Mouse (Mus musculus) testis, adult 10 weeks (tissue): ENCODE measurements around the gene Klk1b26. TPM values are rescaled to one million over a fixed set of nuclear protein-coding genes. Genes with fewer than 3 reads are reported as not detected.

Experiments
- polyA plus RNA-seq: library from polyadenylated mRNA; stranded (reverse); fragments of 350-450 nt; fragmentation: Illumina TruSeq; extraction: RNeasy Lipid Tissue Mini Kit (QIAGEN cat#74804); gene quantifications from one replicate; pipeline ENCODE4 v1.2.3, GENCODE M21; 2014; ENCODE audit warnings: low read depth, low replicate concordance

Gene Klk1b26
- 6.9 TPM for polyA plus RNA-seq

GRCm38 (mm10) chr7:44011868-44012267 lies at the start of gene Klk1b26:
Klk1b26 (plus strand) TSS chr7:44012168.

GRCm38 (mm10) chr7:43966451-43966850 lies 45.5 kb upstream of the Klk1b26 start, which contains the start of gene Klk1b1:
Klk1b1 (plus strand) TSS chr7:43966751.

GRCm38 (mm10) chr7:43975761-43976160 lies 36.2 kb upstream of the Klk1b26 start, which contains the start of gene Klk1b9:
Klk1b9 (plus strand) TSS chr7:43976061.

GRCm38 (mm10) chr7:43995577-43995976 lies 16.4 kb upstream of the Klk1b26 start, which contains the start of gene Klk1b11:
Klk1b11 (plus strand) TSS chr7:43995877.

GRCm38 (mm10) chr7:44051990-44052389 lies 40.0 kb downstream of the Klk1b26 start, which contains the start of gene Klk1b27:
Klk1b27 (plus strand) TSS chr7:44052290.

Other genes with a start within 250 kb of the Klk1b26 start
- not detected for gene Klk12, start 243.3 kb upstream of the Klk1b26 start, polyA plus RNA-seq
- gene Klk11, start 237.6 kb upstream of the Klk1b26 start, polyA plus RNA-seq, result not detected
- not detected for gene Klk10, start 231.1 kb upstream of the Klk1b26 start, polyA plus RNA-seq
- gene Klk9, start 220.3 kb upstream of the Klk1b26 start, polyA plus RNA-seq, result not detected
- not detected for gene Klk8, start 214.6 kb upstream of the Klk1b26 start, polyA plus RNA-seq
- gene Klk7, start 200.9 kb upstream of the Klk1b26 start, polyA plus RNA-seq, result not detected
- not detected for gene Klk6, start 187.7 kb upstream of the Klk1b26 start, polyA plus RNA-seq
- not detected for gene Klk5, start 170.2 kb upstream of the Klk1b26 start, polyA plus RNA-seq
- not detected for gene Klk4, start 131.0 kb upstream of the Klk1b26 start, polyA plus RNA-seq
- gene Klk15, start 78.4 kb upstream of the Klk1b26 start, polyA plus RNA-seq, result not detected
- gene Klk1b8, start 61.5 kb upstream of the Klk1b26 start, polyA plus RNA-seq, result 120 TPM
- gene Klk1b1, start 45.4 kb upstream of the Klk1b26 start, polyA plus RNA-seq, result not detected
- 11.7 TPM for gene Klk1b9, start 36.1 kb upstream of the Klk1b26 start, polyA plus RNA-seq
- not detected for gene Klk1b11, start 16.3 kb upstream of the Klk1b26 start, polyA plus RNA-seq
- gene Klk1b27, start 40.1 kb downstream of the Klk1b26 start, polyA plus RNA-seq, result 7.8 TPM
- 28.5 TPM for gene Klk1b21, start 90.2 kb downstream of the Klk1b26 start, polyA plus RNA-seq
- gene Klk1b22, start 100.5 kb downstream of the Klk1b26 start, polyA plus RNA-seq, result 6.4 TPM
- 0.99 TPM for gene Klk1b16, start 124.6 kb downstream of the Klk1b26 start, polyA plus RNA-seq
- 10.9 TPM for gene Klk1b24, start 176.1 kb downstream of the Klk1b26 start, polyA plus RNA-seq
- 2.6 TPM for gene Klk1b3, start 186.0 kb downstream of the Klk1b26 start, polyA plus RNA-seq
- gene Klk1b4, start 195.3 kb downstream of the Klk1b26 start, polyA plus RNA-seq, result not detected
- 0.64 TPM for gene Klk1b5, start 203.8 kb downstream of the Klk1b26 start, polyA plus RNA-seq
- gene Klk1, start 213.2 kb downstream of the Klk1b26 start, polyA plus RNA-seq, result 1.4 TPM
- 76.3 TPM for gene Gm36864, start 224.0 kb downstream of the Klk1b26 start, polyA plus RNA-seq
- 52.1 TPM for gene 1700028J19Rik, start 234.5 kb downstream of the Klk1b26 start, polyA plus RNA-seq
- gene 2410002F23Rik, start 234.6 kb downstream of the Klk1b26 start, polyA plus RNA-seq, result 32.7 TPM
- gene Acp4, start 245.2 kb downstream of the Klk1b26 start, polyA plus RNA-seq, result not detected
- gene Gm15517, start 249.3 kb downstream of the Klk1b26 start, polyA plus RNA-seq, result 13.7 TPM